Mouse (Mus musculus): ENCODE results near the gene Olfr601. TPM values are rescaled to one million over a fixed set of nuclear protein-coding genes. Genes with fewer than 3 reads are reported as not detected.
"Not testable (repeated sequence)": the region's sequence is repeated elsewhere in the genome, so short reads cannot be mapped to it uniquely, and the experiment has no call there.

Gene Olfr601
- total RNA-seq, 1 experiment, result not detected

GRCm38 (mm10) chr7:103349569-103349968 lies 12.9 kb downstream of the Olfr601 start, which contains the start of gene Olfr600:
Gene Olfr600, minus strand, starts transcription at chr7:103349669.
- DNase-seq (ENCODE audit: low read depth, low spot score), result no peak
- in situ Hi-C loops (cut with MboI; ENCODE audit: low sequenced_read_pairs in 2 of 2, unreplicated experiment in 2 of 2), result no loop called here
- H3K27ac ChIP-seq (ENCODE audit: insufficient read depth, low read depth, low read length, poor library complexity, severe bottlenecking), result no peak within 1 kb of the TSS
- no peaks in the 10 kb centered on the region for H3K36me3 ChIP-seq (ENCODE audit: control insufficient read depth, insufficient read depth, low read length, poor library complexity, severe bottlenecking)
- H3K4me1 ChIP-seq (ENCODE audit: control insufficient read depth in 2 of 2, insufficient read depth in 2 of 2, low read length in 2 of 2, poor library complexity in 1 of 2), result no peaks in the 10 kb centered on the region
- H3K9ac ChIP-seq (ENCODE audit: insufficient read depth, low read depth, low read length, poor library complexity, severe bottlenecking), result no peak within 1 kb of the TSS
- H3K4me3 ChIP-seq (ENCODE audit: insufficient read depth in 1 of 2, low read depth in 1 of 2, low read length in 2 of 2, poor library complexity in 1 of 2, severe bottlenecking in 1 of 2), result no peak within 1 kb of the TSS
- TF ChIP-seq ZNF384 (IDR thresholded peaks at IDR 0.05; ENCODE audit: low read depth, low read length) (no peak), CHD2 (IDR thresholded peaks at IDR 0.05; ENCODE audit: low read depth, low read length) (no peak), HCFC1 (IDR thresholded peaks at IDR 0.05; ENCODE audit: borderline replicate concordance, insufficient read depth, low read length) (no peak), ZC3H11A (IDR thresholded peaks at IDR 0.05; ENCODE audit: borderline replicate concordance, low read depth, low read length) (no peak), MAFK (IDR thresholded peaks at IDR 0.05; ENCODE audit: insufficient read depth, low read depth, low read length) (no peak)
- no peaks in the 10 kb centered on the region for H3K9me3 ChIP-seq (ENCODE audit: control insufficient read depth, insufficient read depth, low read depth, low read length)

DNA sequence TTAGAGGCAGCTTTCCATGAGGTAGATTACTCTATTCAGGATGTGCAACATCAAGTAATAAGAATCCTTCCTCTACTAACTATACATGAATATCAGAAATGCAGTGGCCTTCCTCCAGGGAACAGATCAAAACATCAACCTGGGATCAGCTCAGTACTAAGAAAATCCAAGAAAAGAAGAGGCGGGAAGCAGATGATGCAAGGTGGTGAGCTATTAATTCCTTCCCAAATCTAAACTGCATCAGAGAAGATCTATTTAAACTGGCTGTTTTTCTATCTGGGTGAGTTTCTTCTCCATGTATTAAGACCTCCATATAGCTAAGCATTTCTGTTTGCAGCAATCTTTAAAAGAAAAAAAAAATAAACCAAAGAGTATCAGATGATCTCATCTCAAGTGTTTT lies 26.8 kb downstream of the Olfr601 start, which contains the start of gene Olfr599:
Olfr599 (plus strand) TSS at position 301 of the 400 bp plus-strand sequence.
- no peak for TF ChIP-seq MAFK (IDR thresholded peaks at IDR 0.05; ENCODE audit: insufficient read depth, low read depth, low read length)
- TF ChIP-seq HCFC1 (IDR thresholded peaks at IDR 0.05; ENCODE audit: borderline replicate concordance, insufficient read depth, low read length), result no peak
- no peak for TF ChIP-seq ZNF384 (IDR thresholded peaks at IDR 0.05; ENCODE audit: low read depth, low read length)
- no peak for TF ChIP-seq ZC3H11A (IDR thresholded peaks at IDR 0.05; ENCODE audit: borderline replicate concordance, low read depth, low read length)
- TF ChIP-seq CHD2 (IDR thresholded peaks at IDR 0.05; ENCODE audit: low read depth, low read length), result no peak
- in situ Hi-C loops (cut with MboI; ENCODE audit: low sequenced_read_pairs in 2 of 2, unreplicated experiment in 2 of 2), result no loop called here
- H3K36me3 ChIP-seq (ENCODE audit: control insufficient read depth, insufficient read depth, low read length, poor library complexity, severe bottlenecking), result no peaks in the 10 kb centered on the region
- no peak for DNase-seq (ENCODE audit: low read depth, low spot score)
- no peak within 1 kb of the TSS for H3K27ac ChIP-seq (ENCODE audit: insufficient read depth, low read depth, low read length, poor library complexity, severe bottlenecking)
- H3K4me1 ChIP-seq (ENCODE audit: control insufficient read depth in 2 of 2, insufficient read depth in 2 of 2, low read length in 2 of 2, poor library complexity in 1 of 2), result no peaks in the 10 kb centered on the region
- no peak within 1 kb of the TSS for H3K4me3 ChIP-seq (ENCODE audit: insufficient read depth in 1 of 2, low read depth in 1 of 2, low read length in 2 of 2, poor library complexity in 1 of 2, severe bottlenecking in 1 of 2)
- no peak within 1 kb of the TSS for H3K9ac ChIP-seq (ENCODE audit: insufficient read depth, low read depth, low read length, poor library complexity, severe bottlenecking)
- no peaks in the 10 kb centered on the region for H3K9me3 ChIP-seq (ENCODE audit: control insufficient read depth, insufficient read depth, low read depth, low read length)

- Histone ChIP-seq H3K27ac (ENCODE audit: insufficient read depth, low read depth, low read length, poor library complexity, severe bottlenecking) (no peak within 1 kb of the TSS), H3K9me3 (ENCODE audit: control insufficient read depth, insufficient read depth, low read depth, low read length) (no peaks in the 10 kb centered on the region), H3K9ac (ENCODE audit: insufficient read depth, low read depth, low read length, poor library complexity, severe bottlenecking) (no peak within 1 kb of the TSS), H3K4me3 (ENCODE audit: insufficient read depth in 1 of 2, low read depth in 1 of 2, low read length in 2 of 2, poor library complexity in 1 of 2, severe bottlenecking in 1 of 2) (no peak within 1 kb of the TSS), H3K4me1 (ENCODE audit: control insufficient read depth in 2 of 2, insufficient read depth in 2 of 2, low read length in 2 of 2, poor library complexity in 1 of 2) (no peaks in the 10 kb centered on the region), H3K36me3 (ENCODE audit: control insufficient read depth, insufficient read depth, low read length, poor library complexity, severe bottlenecking) (no peaks in the 10 kb centered on the region)
- no peak for DNase-seq (ENCODE audit: low read depth, low spot score)
- in situ Hi-C loops (cut with MboI; ENCODE audit: low sequenced_read_pairs in 2 of 2, unreplicated experiment in 2 of 2), result no loop called here
- no peak for TF ChIP-seq ZC3H11A (IDR thresholded peaks at IDR 0.05; ENCODE audit: borderline replicate concordance, low read depth, low read length)
- TF ChIP-seq ZNF384 (IDR thresholded peaks at IDR 0.05; ENCODE audit: low read depth, low read length), result no peak
- TF ChIP-seq CHD2 (IDR thresholded peaks at IDR 0.05; ENCODE audit: low read depth, low read length), result no peak
- no peak for TF ChIP-seq HCFC1 (IDR thresholded peaks at IDR 0.05; ENCODE audit: borderline replicate concordance, insufficient read depth, low read length)
- no peak for TF ChIP-seq MAFK (IDR thresholded peaks at IDR 0.05; ENCODE audit: insufficient read depth, low read depth, low read length)
Measured at GRCm38 (mm10) chr7:103323268-103323667, 39.2 kb downstream of the Olfr601 start, which contains the start of gene Olfr598. Gene Olfr598, plus strand, starts transcription at chr7:103323568.

DNA sequence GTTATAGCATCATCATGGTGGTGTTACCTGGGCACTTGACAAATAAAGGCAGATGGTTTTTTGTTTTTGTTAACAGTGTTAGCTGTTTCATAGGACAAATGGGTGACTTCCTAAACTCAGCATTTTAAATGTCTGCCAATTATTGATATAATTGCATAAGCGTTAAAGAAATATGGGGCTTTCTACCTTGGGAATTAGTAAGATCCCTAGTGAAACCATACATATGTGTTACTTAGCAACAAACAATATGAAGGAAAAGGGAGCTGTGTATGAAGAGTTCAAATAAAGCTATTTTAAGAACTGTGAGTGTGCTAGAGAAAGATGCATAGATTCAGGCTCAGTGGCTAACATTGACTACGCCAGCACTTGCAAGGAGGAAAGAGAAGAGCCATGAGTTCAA lies 46.4 kb downstream of the Olfr601 start, which contains the start of gene Olfr597:
Olfr597 (plus strand) TSS at position 301 of the 400 bp plus-strand sequence.
- in situ Hi-C loops (cut with MboI; ENCODE audit: low sequenced_read_pairs in 2 of 2, unreplicated experiment in 2 of 2); H3K27ac ChIP-seq (ENCODE audit: insufficient read depth, low read depth, low read length, poor library complexity, severe bottlenecking); H3K9ac ChIP-seq (ENCODE audit: insufficient read depth, low read depth, low read length, poor library complexity, severe bottlenecking); DNase-seq (ENCODE audit: low read depth, low spot score); H3K4me3 ChIP-seq (ENCODE audit: insufficient read depth in 1 of 2, low read depth in 1 of 2, low read length in 2 of 2, poor library complexity in 1 of 2, severe bottlenecking in 1 of 2); H3K4me1 ChIP-seq (ENCODE audit: control insufficient read depth in 2 of 2, insufficient read depth in 2 of 2, low read length in 2 of 2, poor library complexity in 1 of 2); H3K9me3 ChIP-seq (ENCODE audit: control insufficient read depth, insufficient read depth, low read depth, low read length); H3K36me3 ChIP-seq (ENCODE audit: control insufficient read depth, insufficient read depth, low read length, poor library complexity, severe bottlenecking): not testable (repeated sequence)

Other genes starting within 250 kb of the Olfr601 start
- not detected in 2 replicates for gene Olfr586, start 237.0 kb downstream of the Olfr601 start, total RNA-seq (2012; rRNA removed)
- gene Olfr588-ps1, start 221.8 kb downstream of the Olfr601 start, total RNA-seq (2012; rRNA removed), result not detected in 2 replicates
- gene Olfr589, start 206.3 kb downstream of the Olfr601 start, total RNA-seq (2012; rRNA removed), result not detected in 2 replicates
- not detected in 2 replicates for gene Olfr591, start 184.3 kb downstream of the Olfr601 start, total RNA-seq (2012; rRNA removed)
- gene Olfr592, start 177.9 kb downstream of the Olfr601 start, total RNA-seq (2012; rRNA removed), result not detected in 2 replicates
- gene Olfr593, start 150.8 kb downstream of the Olfr601 start, total RNA-seq (2012; rRNA removed), result not detected in 2 replicates
- gene Olfr594, start 145.7 kb downstream of the Olfr601 start, total RNA-seq (2012; rRNA removed), result not detected in 2 replicates
- gene Usp17ld, start 110.2 kb downstream of the Olfr601 start, total RNA-seq (2012; rRNA removed), result 1.3 and 1.4 TPM in 2 replicates
- gene Olfr596, start 57.0 kb downstream of the Olfr601 start, total RNA-seq (2012; rRNA removed), result not detected in 2 replicates
- gene Olfr597, start 46.3 kb downstream of the Olfr601 start, total RNA-seq (2012; rRNA removed), result not detected in 2 replicates
- gene Olfr598, start 39.1 kb downstream of the Olfr601 start, total RNA-seq (2012; rRNA removed), result not detected in 2 replicates
- gene Olfr599, start 26.7 kb downstream of the Olfr601 start, total RNA-seq (2012; rRNA removed), result not detected in 2 replicates
- not detected in 2 replicates for gene Olfr600, start 13.0 kb downstream of the Olfr601 start, total RNA-seq (2012; rRNA removed)
- not detected in 2 replicates for gene Olfr603, start 23.5 kb upstream of the Olfr601 start, total RNA-seq (2012; rRNA removed)
- gene Usp17lc, start 52.4 kb upstream of the Olfr601 start, total RNA-seq (2012; rRNA removed), result 3.7 and 6.4 TPM in 2 replicates
- gene Olfr605, start 82.8 kb upstream of the Olfr601 start, total RNA-seq (2012; rRNA removed), result not detected in 2 replicates
- not detected in 2 replicates for gene Olfr606, start 86.4 kb upstream of the Olfr601 start, total RNA-seq (2012; rRNA removed)
- not detected in 2 replicates for gene Olfr607, start 101.5 kb upstream of the Olfr601 start, total RNA-seq (2012; rRNA removed)
- gene Olfr608, start 107.2 kb upstream of the Olfr601 start, total RNA-seq (2012; rRNA removed), result not detected in 2 replicates
- not detected in 2 replicates for gene Olfr609, start 135.4 kb upstream of the Olfr601 start, total RNA-seq (2012; rRNA removed)
- gene Olfr610, start 149.5 kb upstream of the Olfr601 start, total RNA-seq (2012; rRNA removed), result not detected in 2 replicates
- not detected in 2 replicates for gene Olfr611, start 158.2 kb upstream of the Olfr601 start, total RNA-seq (2012; rRNA removed)
- not detected in 2 replicates for gene Olfr612, start 180.1 kb upstream of the Olfr601 start, total RNA-seq (2012; rRNA removed)
- not detected in 2 replicates for gene Olfr613, start 185.4 kb upstream of the Olfr601 start, total RNA-seq (2012; rRNA removed)
- not detected in 2 replicates for gene Olfr615, start 193.4 kb upstream of the Olfr601 start, total RNA-seq (2012; rRNA removed)
- gene Olfr616, start 206.5 kb upstream of the Olfr601 start, total RNA-seq (2012; rRNA removed), result not detected in 2 replicates
- gene Olfr617, start 210.4 kb upstream of the Olfr601 start, total RNA-seq (2012; rRNA removed), result not detected in 2 replicates
- not detected in 2 replicates for gene Olfr618, start 227.4 kb upstream of the Olfr601 start, total RNA-seq (2012; rRNA removed)
- gene Olfr619, start 237.9 kb upstream of the Olfr601 start, total RNA-seq (2012; rRNA removed), result not detected in 2 replicates
- not detected in 2 replicates for gene Olfr620, start 249.9 kb upstream of the Olfr601 start, total RNA-seq (2012; rRNA removed)